Mouse (Mus musculus) small intestine, adult 2 months (tissue): ENCODE measurements around the gene Por. TPM values are rescaled to one million over a fixed set of nuclear protein-coding genes. Genes with fewer than 3 reads are reported as not detected.

Experiments used
- H3K27ac ChIP-seq: fragments of 200-500 bp; 2 replicates; pipeline ENCODE4 v1.5.1; 2012; ENCODE audit warnings: low read depth, low read length, control low read depth, inconsistent platforms; ENCODE audit not compliant: insufficient read depth
- H3K27me3 ChIP-seq: fragments of 200-500 bp; 2 replicates; pipeline ENCODE4 v1.6.1; 2012; ENCODE audit warnings: mild to moderate bottlenecking, moderate library complexity, low read length, inconsistent platforms; ENCODE audit not compliant: control insufficient read depth, insufficient read depth
- H3K36me3 ChIP-seq: fragments of 200-500 bp; 2 replicates; pipeline ENCODE4 v1.6.1; 2012; ENCODE audit warnings: mild to moderate bottlenecking, low read length, control low read depth, inconsistent platforms; ENCODE audit not compliant: control insufficient read depth, insufficient read depth
- H3K4me1 ChIP-seq: fragments of 200-500 bp; 2 replicates; pipeline ENCODE4 v1.6.1; 2012; ENCODE audit warnings: low read length, inconsistent platforms, mixed read lengths; ENCODE audit not compliant: control insufficient read depth, insufficient read depth, insufficient read length
- H3K4me3 ChIP-seq: fragments of 200-500 bp; 2 replicates; pipeline ENCODE4 v1.5.1; 2012; ENCODE audit warnings: low read depth, mild to moderate bottlenecking, control low read depth, inconsistent platforms, low read length, moderate library complexity
- CTCF ChIP-seq: fragments of 200-500 bp; IDR thresholded peaks from 2 replicates; pipeline ENCODE4 v1.5.1; 2012; ENCODE audit warnings: low read depth, mild to moderate bottlenecking, control low read depth, inconsistent platforms, low read length, moderate library complexity, mixed read lengths; ENCODE audit not compliant: insufficient replicate concordance, insufficient read length; ENCODE audit errors: extremely low read depth
- POLR2A ChIP-seq: fragments of 200-500 bp; IDR thresholded peaks from 2 replicates; pipeline ENCODE4 v1.6.1; 2012; ENCODE audit warnings: low read depth, mild to moderate bottlenecking, control low read depth, inconsistent platforms, low read length, moderate library complexity
- WGBS: fragments of 180-500 bp; shearing (Covaris S2); methylation state at CpG from one replicate; pipeline ENCODE4 v1.1.7; 2018; 5-methylcytosine and 5-hydroxymethylcytosine counted together
- polyA plus RNA-seq: library from polyadenylated mRNA; depleted of rRNA; stranded (reverse); fragments of >200 nt; gene quantifications from 2 replicates; pipeline ENCODE4 v1.2.3, GENCODE M21; 2012

The Por gene
- polyA plus RNA-seq, 1 experiment: 192 TPM

DNA sequence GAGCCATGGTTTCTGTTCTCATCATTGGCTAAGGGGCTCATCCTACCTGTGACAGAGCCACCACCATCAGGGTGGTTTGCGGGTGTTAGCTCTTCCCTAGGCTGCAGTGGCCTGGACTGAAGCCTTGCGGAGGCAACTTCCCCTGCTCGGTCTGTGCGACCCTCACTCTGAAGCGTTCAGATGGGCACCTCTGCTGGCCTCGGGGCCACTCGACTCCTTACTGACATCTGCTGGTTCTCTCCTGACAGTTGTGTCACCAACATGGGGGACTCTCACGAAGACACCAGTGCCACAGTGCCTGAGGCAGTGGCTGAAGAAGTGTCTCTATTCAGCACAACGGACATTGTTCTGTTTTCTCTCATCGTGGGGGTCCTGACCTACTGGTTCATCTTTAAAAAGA, 45.8 kb downstream of the Por start:
- Histone ChIP-seq H3K27ac (no peak overlapping the region), H3K4me1 (peaks cover 8% of the 10 kb centered on the region), H3K27me3 (no peaks in the 10 kb centered on the region), H3K36me3 (peaks cover 30% of the 10 kb centered on the region), H3K4me3 (no peak overlapping the region)
- 66% methylated on average over 10 of the region's 10 CpGs for WGBS
- TF ChIP-seq POLR2A (no peak), CTCF (peak; percentile 21; the same call in 1 of the 2 replicates)

DNA sequence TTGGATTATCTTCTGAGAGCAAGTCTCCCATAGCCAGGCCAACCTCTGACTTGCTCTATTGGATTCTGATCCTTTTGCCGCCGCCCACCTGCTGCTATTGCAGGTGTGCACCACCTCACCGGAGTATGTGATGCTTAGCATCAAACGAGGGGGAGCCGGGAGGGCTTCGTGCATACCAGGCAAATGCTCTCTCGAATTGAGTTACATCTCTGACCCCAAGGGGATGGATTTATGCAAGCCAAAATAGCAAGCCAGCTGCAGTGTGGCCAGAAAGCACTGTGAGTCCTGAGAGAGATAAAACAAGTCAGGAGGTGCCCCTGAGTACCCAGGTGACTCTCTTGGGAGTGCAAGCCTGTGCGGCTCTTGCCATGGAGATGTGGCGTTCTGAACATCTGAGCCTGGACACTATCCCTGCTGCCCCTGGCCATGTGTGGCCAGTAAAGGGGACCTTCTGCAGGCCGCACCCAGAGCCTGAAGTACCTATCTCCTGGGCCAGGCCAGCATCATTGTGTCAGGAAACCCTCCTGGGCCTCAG, 49.8 kb downstream of the Por start:
- Histone ChIP-seq H3K4me3 (no peak overlapping the region), H3K4me1 (peaks cover 4% of the 10 kb centered on the region; the same call in 1 of the 2 replicates), H3K36me3 (peaks cover 31% of the 10 kb centered on the region), H3K27me3 (no peaks in the 10 kb centered on the region), H3K27ac (no peak overlapping the region)
- TF ChIP-seq CTCF: no peak
- TF ChIP-seq POLR2A: no peak
- WGBS: 87% methylated on average over 10 of the region's 10 CpGs

DNA sequence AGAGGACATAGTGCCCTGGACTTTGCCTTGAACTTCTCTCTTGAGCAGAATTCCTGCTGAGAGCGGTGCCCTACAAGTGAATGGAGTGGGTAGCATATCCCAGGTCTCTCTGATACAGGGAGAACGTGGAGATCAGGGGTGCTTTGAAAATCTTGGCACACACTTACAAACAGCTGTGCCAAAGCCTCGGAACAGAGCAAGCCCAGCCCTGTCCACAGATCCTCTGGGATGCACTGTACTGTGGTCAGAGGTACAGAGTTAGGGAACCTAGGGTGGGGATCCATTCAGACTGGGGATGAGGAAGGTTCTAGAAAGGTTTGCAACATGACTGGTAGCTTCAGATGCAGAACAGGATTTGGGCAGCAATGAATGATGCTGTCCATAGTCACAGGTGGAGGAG, 50.3 kb downstream of the Por start:
- no peaks in the 10 kb centered on the region for H3K27me3 ChIP-seq
- 60% methylated on average over 3 of the region's 3 CpGs for WGBS
- H3K27ac ChIP-seq: no peak overlapping the region
- peaks cover 31% of the 10 kb centered on the region for H3K36me3 ChIP-seq
- H3K4me1 ChIP-seq: peaks cover 6% of the 10 kb centered on the region; the same call in 1 of the 2 replicates
- no peak overlapping the region for H3K4me3 ChIP-seq
- TF ChIP-seq CTCF: no peak
- no peak for TF ChIP-seq POLR2A

DNA sequence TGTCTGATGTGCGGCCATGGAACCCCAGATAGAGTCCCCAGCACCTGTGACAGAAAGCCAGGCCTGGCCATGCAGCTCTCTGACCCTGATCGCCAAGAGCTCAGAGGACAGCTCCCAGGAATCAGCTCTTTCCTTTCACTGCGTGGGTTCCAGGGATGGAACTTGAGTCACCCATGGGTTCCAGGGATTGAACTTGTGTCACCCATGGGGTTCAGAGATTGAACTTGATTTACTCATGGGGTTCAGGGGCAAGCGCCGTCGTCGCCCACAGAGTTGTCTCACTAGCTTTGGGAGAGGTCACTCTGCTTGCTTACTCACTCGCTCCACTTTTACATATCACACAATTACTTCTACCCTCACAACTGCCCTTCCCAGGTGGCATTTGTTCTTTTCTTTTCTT, 51.2 kb downstream of the Por start:
- Histone ChIP-seq H3K4me3 (no peak overlapping the region), H3K27me3 (no peaks in the 10 kb centered on the region), H3K27ac (no peak overlapping the region), H3K36me3 (peaks cover 29% of the 10 kb centered on the region), H3K4me1 (peaks cover 14% of the 10 kb centered on the region)
- 93% methylated on average over 8 of the region's 8 CpGs for WGBS
- TF ChIP-seq POLR2A (no peak), CTCF (no peak)

DNA sequence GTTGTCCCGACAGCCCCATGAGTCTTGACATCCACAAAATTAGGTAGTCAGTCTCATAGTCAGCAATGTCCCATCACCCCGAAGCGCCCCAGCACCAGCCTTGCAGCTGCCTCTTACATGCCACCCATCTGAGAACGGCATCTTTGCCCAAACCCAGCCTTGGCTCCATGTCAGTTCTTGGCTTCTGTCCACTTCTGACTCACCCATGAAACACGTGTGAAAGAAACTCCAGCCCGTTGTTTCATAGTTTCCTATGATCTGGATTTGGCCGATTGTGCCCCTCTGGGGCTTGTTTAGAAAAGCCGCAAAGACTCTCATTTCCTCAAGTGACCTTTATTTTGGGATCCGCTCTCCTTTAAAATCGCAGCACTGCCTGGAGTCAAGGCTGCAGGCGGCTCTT, 52.3 kb downstream of the Por start:
- TF ChIP-seq CTCF (no peak), POLR2A (no peak)
- WGBS: 63% methylated on average over 11 of the region's 11 CpGs
- peaks cover 19% of the 10 kb centered on the region for H3K36me3 ChIP-seq
- peaks cover 22% of the 10 kb centered on the region for H3K4me1 ChIP-seq
- H3K4me3 ChIP-seq: no peak overlapping the region
- no peak overlapping the region for H3K27ac ChIP-seq
- H3K27me3 ChIP-seq: no peaks in the 10 kb centered on the region

DNA sequence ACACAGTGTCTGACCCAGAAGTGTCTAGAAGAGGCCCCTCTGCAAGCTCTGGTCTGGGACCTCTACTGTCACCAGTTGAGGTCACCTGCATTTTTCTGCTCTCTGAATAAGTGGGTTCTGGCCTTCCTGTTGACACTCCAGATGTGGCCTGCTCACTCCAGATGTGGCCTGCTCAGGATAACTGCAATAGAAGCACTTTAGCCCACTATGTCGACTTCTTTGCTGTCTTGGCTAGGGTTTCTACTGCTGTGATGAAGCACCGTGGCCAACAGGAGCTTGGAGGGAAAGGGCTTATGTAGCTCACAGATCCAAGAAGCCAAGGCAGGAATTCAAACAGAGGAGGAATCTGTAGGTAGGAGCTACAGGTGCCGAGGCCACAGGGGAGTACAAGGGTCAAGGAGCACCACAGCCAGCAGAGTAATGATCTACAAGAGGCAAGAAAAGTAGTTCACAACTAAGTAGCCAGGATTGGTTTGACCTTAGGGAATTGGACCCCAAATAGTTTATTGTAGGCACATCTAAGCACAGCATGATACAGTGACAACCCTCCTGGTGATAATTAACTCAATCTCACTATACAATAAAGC, 53.4 kb downstream of the Por start:
- Histone ChIP-seq H3K27ac (no peak overlapping the region), H3K36me3 (peaks cover 11% of the 10 kb centered on the region; the same call in 1 of the 2 replicates), H3K4me1 (peaks cover 26% of the 10 kb centered on the region), H3K27me3 (no peaks in the 10 kb centered on the region), H3K4me3 (no peak overlapping the region)
- TF ChIP-seq CTCF (no peak), POLR2A (no peak)
- 38% methylated on average over 3 of the region's 3 CpGs for WGBS

DNA sequence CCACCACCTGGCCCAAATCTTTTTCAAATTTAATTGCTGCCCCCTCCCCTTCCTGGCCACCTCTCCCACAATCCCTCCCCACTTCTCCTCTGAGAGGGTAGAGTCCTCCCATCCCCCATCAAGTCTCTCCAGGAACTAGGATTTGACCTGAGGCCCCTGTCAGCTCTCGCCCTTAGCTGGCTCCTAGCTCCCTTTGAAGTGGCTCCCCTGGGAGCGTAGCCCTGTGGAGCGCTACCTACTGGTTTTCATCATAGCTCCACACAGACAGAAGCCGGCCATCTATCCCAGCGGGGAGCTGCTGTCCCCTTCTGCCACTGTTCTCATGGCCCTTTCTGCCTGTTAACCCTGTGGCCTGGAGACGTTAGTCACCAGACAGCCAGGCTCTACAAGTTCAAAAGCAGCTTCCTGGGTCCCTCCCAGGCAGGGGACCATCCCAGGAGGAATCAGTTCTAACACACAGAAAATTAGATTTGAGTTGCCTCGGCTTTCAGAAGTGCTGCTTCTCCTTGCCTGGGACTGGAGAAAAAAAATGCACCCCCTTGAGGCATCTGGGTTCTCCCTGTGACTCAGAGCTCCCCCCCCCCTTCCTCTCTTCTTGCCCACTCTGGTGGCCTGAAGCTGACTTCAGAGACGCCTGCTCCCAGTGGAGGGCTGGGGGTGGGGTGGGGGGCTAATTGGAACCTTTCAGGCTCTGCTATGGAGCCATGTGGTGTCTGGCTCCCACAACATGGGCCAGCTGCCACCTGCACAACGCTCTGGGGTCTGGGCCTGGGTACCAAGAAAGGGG, 54.9 kb downstream of the Por start:
- H3K27ac ChIP-seq: peak overlapping the region; percentile 39; the same call in 1 of the 2 replicates
- TF ChIP-seq POLR2A (no peak), CTCF (no peak)
- H3K36me3 ChIP-seq: peaks cover 10% of the 10 kb centered on the region
- H3K4me3 ChIP-seq: no peak overlapping the region
- H3K4me1 ChIP-seq: peaks cover 26% of the 10 kb centered on the region
- no peaks in the 10 kb centered on the region for H3K27me3 ChIP-seq
- WGBS: 82% methylated on average over 9 of the region's 9 CpGs
